Mouse (Mus musculus): ENCODE results near the gene Foxp2.

DNA sequence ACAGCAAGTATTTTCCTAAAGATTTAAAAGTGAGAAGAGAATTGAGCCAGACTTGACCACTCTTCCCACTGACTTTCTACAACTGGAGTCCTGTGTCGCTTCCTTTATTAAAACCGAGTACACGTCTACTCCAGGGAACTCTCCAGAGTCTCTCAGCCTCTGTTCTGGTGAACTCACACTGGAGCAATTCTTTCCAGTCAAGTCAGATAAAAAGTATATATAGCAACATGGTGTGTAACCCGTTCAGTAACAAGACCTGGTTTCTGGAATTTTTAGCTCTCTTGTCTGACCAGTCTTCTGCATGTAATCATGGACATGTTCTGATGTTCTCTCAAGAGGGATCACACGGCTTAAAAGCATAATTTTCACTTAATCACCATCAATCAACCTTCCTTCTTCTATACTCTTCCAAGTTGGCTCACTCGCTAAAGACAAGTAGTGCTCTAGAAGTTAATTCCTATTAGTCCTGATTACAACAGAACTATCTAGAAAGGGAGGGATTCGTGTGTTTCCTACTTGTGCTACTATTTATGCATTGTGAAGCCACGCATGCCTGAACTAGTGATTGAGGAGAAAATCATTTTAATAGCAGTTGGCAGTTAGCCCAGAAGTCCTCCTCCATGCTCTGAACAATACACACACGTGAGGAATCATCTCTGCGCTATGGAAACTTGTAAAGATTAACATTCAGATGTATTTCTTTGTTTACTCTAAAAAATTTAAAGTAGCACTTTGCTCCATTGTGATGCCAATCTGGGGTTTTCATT is 341.2 kb downstream of the Foxp2 start:
- TF ChIP-seq USF2 (conservative IDR thresholded peaks at IDR 0.05; ENCODE audit: low read depth, low read length): no peak
- TF ChIP-seq RCOR1 (conservative IDR thresholded peaks at IDR 0.05; ENCODE audit: low read depth, low read length): no peak
- no peak for TF ChIP-seq POLR2A (IDR thresholded peaks at IDR 0.05; ENCODE audit: low read depth, low read length)

All from CH12.LX (cell line).